Mouse (Mus musculus) liver, embryonic 14.5 days (tissue): ENCODE data around the gene Rbm4b.

Experiments
- CTCF ChIP-seq: IDR thresholded peaks from 2 replicates; pipeline ENCODE4 v1.5.1; 2016; ENCODE audit warnings: antibody characterized with exemption, low read depth, control low read depth
- EP300 ChIP-seq: IDR thresholded peaks from 2 replicates; pipeline ENCODE4 v1.6.1; 2016; ENCODE audit warnings: antibody characterized with exemption, low read depth

DNA sequence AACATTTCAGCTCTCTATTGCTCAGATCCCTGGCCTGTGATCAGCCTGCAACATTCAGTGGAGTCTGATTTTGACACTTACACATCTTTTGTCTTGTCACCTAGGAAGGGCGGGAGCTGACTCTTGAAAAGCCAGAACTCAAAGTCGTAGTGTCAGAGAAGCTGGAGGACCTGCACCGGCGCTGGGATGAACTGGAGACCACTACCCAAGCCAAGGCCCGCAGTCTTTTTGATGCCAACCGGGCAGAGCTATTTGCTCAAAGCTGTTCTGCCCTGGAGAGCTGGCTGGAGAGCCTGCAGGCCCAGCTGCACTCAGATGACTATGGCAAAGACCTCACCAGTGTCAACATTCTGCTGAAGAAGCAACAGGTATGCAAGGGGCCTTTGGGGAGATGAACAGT is 14.1 kb upstream of the Rbm4b start:
- TF ChIP-seq EP300 (no peak), CTCF (no peak)
